Comparison of ENCODE assay signal across 26 mouse cellular contexts in the genomic region with DNA sequence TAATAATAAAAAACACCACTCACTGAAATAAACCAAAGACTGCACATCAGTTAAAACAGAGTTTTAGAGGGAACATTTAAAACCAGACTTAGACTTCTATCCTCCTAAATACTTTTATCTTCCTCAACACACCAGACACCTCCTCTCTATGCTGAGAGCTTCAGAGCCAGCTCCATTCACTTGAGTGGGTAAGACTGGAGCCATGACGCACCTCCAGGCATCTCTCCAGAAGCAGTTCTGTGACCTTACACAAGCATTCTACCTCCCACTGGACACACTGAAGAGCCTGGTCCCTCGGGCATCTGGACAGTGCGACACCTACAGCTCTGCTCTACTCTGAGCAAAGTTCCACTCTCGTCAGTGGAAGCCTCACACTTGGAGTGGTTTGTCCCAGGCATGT. TPM values are rescaled to one million over a fixed set of nuclear protein-coding genes. Genes with fewer than 3 reads are reported as not detected.
A peak's percentile ranks its signal among the peaks of the same experiment; 100 is the strongest.
DNase-seq lines count a peak whose midpoint lies in the region; ATAC-seq and TF ChIP-seq lines count a peak whose summit lies in the region.
"Had no signal": no experiment of that assay in that cellular context is flagged by ENCODE, and none has a peak within 500 bp of the region (broad histone marks: within the 10 kb centered on the region; RNA-seq: fewer than 3 reads in every experiment).

No protein-coding gene starts in this region.

- no peaks in the 10 kb centered on the region for H3K4me1 ChIP-seq in heart, embryonic 11.5 days (ENCODE audit: control insufficient read depth, insufficient read depth, low read length)
- H3K4me1 ChIP-seq in testis, adult 2 months (ENCODE audit: control insufficient read depth, insufficient read depth, low read length) = no peaks in the 10 kb centered on the region
- H3K4me1 ChIP-seq: embryonic facial prominence, embryonic 12.5 days; forebrain, embryonic 15.5 days; hindbrain, embryonic 15.5 days had no signal

- H3K27ac ChIP-seq in heart, embryonic 11.5 days (ENCODE audit: low read depth, low read length) = no peak overlapping the region
- no peak overlapping the region for H3K27ac ChIP-seq in testis, adult 2 months (ENCODE audit: control insufficient read depth, insufficient read depth, low read depth, low read length)
- H3K27ac ChIP-seq: embryonic facial prominence, embryonic 12.5 days; forebrain, embryonic 15.5 days; heart, embryonic 13.5 days; hindbrain, embryonic 15.5 days had no signal

- TF ChIP-seq CTCF in testis, adult 2 months (IDR thresholded peaks at IDR 0.05; ENCODE audit: control insufficient read depth, insufficient read depth, insufficient replicate concordance, low read depth, low read length) = no peak

- 82% methylated on average over 4 of the region's 4 CpGs for WGBS in heart, embryonic 11.5 days (ENCODE audit: insufficient replicate concordance)

- no peaks in the 10 kb centered on the region for H3K9me3 ChIP-seq in heart, embryonic 11.5 days (replicated peaks; ENCODE audit: control insufficient read depth, low read length)
- H3K9me3 ChIP-seq: embryonic facial prominence, embryonic 12.5 days; forebrain, embryonic 15.5 days; heart, embryonic 13.5 days; hindbrain, embryonic 15.5 days had no signal

- peak; percentile 15 for DNase-seq in adrenal gland, postnatal 14 days
- no peak for DNase-seq in adrenal gland, postnatal 25 days
- DNase-seq in heart, adult 11 months = peak; percentile 90
- DNase-seq in heart, postnatal 25 days (ENCODE audit: low spot score) = no peak
- peak; percentile 14 to 25 for DNase-seq in heart, postnatal 36 days
- DNase-seq in testis, postnatal 14 days (ENCODE audit: low spot score) = no peak
- DNase-seq: adrenal gland, postnatal 36 days; cerebellum, adult 11-12 months; cerebellum, adult 9-10 months; gastrocnemius, postnatal 14 days; kidney, adult 2 months had no signal

- peaks cover 2% of the 10 kb centered on the region; the same call in 1 of the 2 replicates for H3K36me3 ChIP-seq in heart, embryonic 11.5 days (ENCODE audit: control insufficient read depth, insufficient read depth, low read length)
- H3K36me3 ChIP-seq in testis, adult 2 months (ENCODE audit: control insufficient read depth, insufficient read depth, low read length) = peaks cover 4% of the 10 kb centered on the region
- H3K36me3 ChIP-seq: hindbrain, embryonic 15.5 days had no signal

- H3K4me2 ChIP-seq in heart, embryonic 11.5 days = no peak overlapping the region
- H3K4me2 ChIP-seq: embryonic facial prominence, embryonic 12.5 days; forebrain, embryonic 15.5 days; heart, embryonic 13.5 days; hindbrain, embryonic 15.5 days had no signal

- intact Hi-C loops in heart, postnatal 25 days (cut with DNase I) = no loop called here
- intact Hi-C loops in heart, postnatal 36 days (cut with DNase I) = no loop called here

- ATAC-seq in heart, embryonic 11.5 days (replicated peaks; ENCODE audit: insufficient number of reproducible peaks, low FRiP score, low TSS enrichment) = no peak
- ATAC-seq: forebrain, embryonic 15.5 days; intestine, embryonic 16.5 days had no signal

- no peaks in the 10 kb centered on the region for H3K27me3 ChIP-seq in heart, embryonic 11.5 days (ENCODE audit: control insufficient read depth, insufficient read depth, low read length)
- no peaks in the 10 kb centered on the region for H3K27me3 ChIP-seq in testis, adult 2 months (ENCODE audit: control insufficient read depth, insufficient read depth, low read length)
- H3K27me3 ChIP-seq: embryonic facial prominence, embryonic 12.5 days; forebrain, embryonic 15.5 days; heart, embryonic 13.5 days; hindbrain, embryonic 15.5 days had no signal

- no peak for TF ChIP-seq POLR2A in testis, adult 2 months (IDR thresholded peaks at IDR 0.05; ENCODE audit: control insufficient read depth, low read depth, low read length)

- no peak overlapping the region for H3K4me3 ChIP-seq in heart, embryonic 11.5 days (ENCODE audit: low read depth, low read length)
- peak overlapping the region; percentile 69 for H3K4me3 ChIP-seq in testis, adult 2 months (ENCODE audit: control insufficient read depth, low read depth, low read length)
- H3K4me3 ChIP-seq: embryonic facial prominence, embryonic 12.5 days; forebrain, embryonic 15.5 days; heart, embryonic 13.5 days; hindbrain, embryonic 15.5 days had no signal

- no peak overlapping the region for H3K9ac ChIP-seq in heart, embryonic 11.5 days (ENCODE audit: low read depth, low read length)
- H3K9ac ChIP-seq: embryonic facial prominence, embryonic 12.5 days; forebrain, embryonic 15.5 days; heart, embryonic 13.5 days; hindbrain, embryonic 15.5 days had no signal

RNA-seq across cellular contexts. Expression of a gene that starts 14.4 kb away (rescaled TPM):
- not detected in 2 replicates for total RNA-seq in adrenal gland, postnatal 14 days (2021)
- not detected in 2 replicates for total RNA-seq in adrenal gland, postnatal 25 days (2021)
- total RNA-seq in heart, postnatal 25 days (2021) = not detected
- not detected for total RNA-seq in heart, postnatal 36 days (2021)
- polyA plus RNA-seq in heart, embryonic 11.5 days (2014; fragmentation: Nextera tagmentation; extraction: Ambion mirVana) = not detected in 2 replicates
- not detected in 2 replicates for polyA plus RNA-seq in testis, adult 2 months (2012; rRNA removed)
- total RNA-seq: adrenal gland, postnatal 36 days; gastrocnemius, postnatal 14 days; MEL had no signal
- polyA plus RNA-seq: C2C12; cortical plate, adult 2 months; embryonic facial prominence, embryonic 12.5 days; forebrain, embryonic 11.5 days; forebrain, embryonic 15.5 days; frontal cortex, adult 2 months; gonadal fat pad, adult 2 months; heart, embryonic 13.5 days; heart, postnatal 0 days; hindbrain, embryonic 11.5 days; hindbrain, embryonic 15.5 days; intestine, embryonic 16.5 days; kidney, adult 2 months had no signal

Comparison
In these comparisons a context has a peak if more than half of its experiments do, and no peak if none do; other contexts are left out.
1. DNase-seq: peak in adrenal gland, postnatal 14 days (single experiment), heart, adult 11 months (single experiment) and heart, postnatal 36 days (2 of 2); none in adrenal gland, postnatal 25 days (single experiment), heart, postnatal 25 days (single experiment) and testis, postnatal 14 days (single experiment).